Mouse (Mus musculus): Measurements from ENCODE around the gene Lhfpl2. TPM values are rescaled to one million over a fixed set of nuclear protein-coding genes. Genes with fewer than 3 reads are reported as not detected.

The Lhfpl2 gene
- polyA plus RNA-seq, 1 experiment from 2014 or later = 30.1 TPM

- 79% methylated on average over 7 of the region's 7 CpGs for WGBS
- no peak overlapping the region for H3K27ac ChIP-seq
Measured at GRCm38 (mm10) chr13:94134646-94135045, 77.0 kb downstream of the Lhfpl2 start.

GRCm38 (mm10) chr13:94135180-94135579, 77.6 kb downstream of the Lhfpl2 start:
- no peak for ATAC-seq (ENCODE audit: low FRiP score)
- WGBS = 79% methylated on average over 7 of the region's 7 CpGs
- no peak overlapping the region for H3K4me3 ChIP-seq
- no peaks in the 10 kb centered on the region for H3K9me3 ChIP-seq (replicated peaks)
- peaks cover 4% of the 10 kb centered on the region; the same call in 1 of the 2 replicates for H3K27me3 ChIP-seq
- no peak overlapping the region for H3K9ac ChIP-seq
- no peak overlapping the region for H3K27ac ChIP-seq
- H3K4me1 ChIP-seq = peaks cover 27% of the 10 kb centered on the region
- no peak overlapping the region for H3K4me2 ChIP-seq (replicated peaks)
- H3K36me3 ChIP-seq = no peaks in the 10 kb centered on the region

More at GRCm38 (mm10) chr13:94134646-94135045, 77.0 kb downstream of the Lhfpl2 start:
- Histone ChIP-seq H3K36me3 (no peaks in the 10 kb centered on the region), H3K4me3 (no peak overlapping the region), H3K27me3 (peaks cover 4% of the 10 kb centered on the region; the same call in 1 of the 2 replicates), H3K4me2 (replicated peaks) (no peak overlapping the region), H3K9ac (no peak overlapping the region), H3K9me3 (replicated peaks) (no peaks in the 10 kb centered on the region), H3K4me1 (peaks cover 23% of the 10 kb centered on the region)
- no peak for ATAC-seq (ENCODE audit: low FRiP score)

- no peak overlapping the region for H3K9ac ChIP-seq
- H3K4me2 ChIP-seq (replicated peaks) = no peak overlapping the region
- peaks cover 46% of the 10 kb centered on the region for H3K4me1 ChIP-seq
- no peaks in the 10 kb centered on the region for H3K36me3 ChIP-seq
- H3K4me3 ChIP-seq = no peak overlapping the region
- WGBS = 58% methylated on average over 14 of the region's 14 CpGs
- ATAC-seq (ENCODE audit: low FRiP score) = no peak
- H3K27ac ChIP-seq = peak overlapping the region; percentile 49; the same call in 1 of the 2 replicates
- no peaks in the 10 kb centered on the region for H3K9me3 ChIP-seq (replicated peaks)
- H3K27me3 ChIP-seq = no peaks in the 10 kb centered on the region
Measured at GRCm38 (mm10) chr13:94139713-94140445, 82.3 kb downstream of the Lhfpl2 start.

- H3K9me3 ChIP-seq (replicated peaks) = no peaks in the 10 kb centered on the region
- H3K27me3 ChIP-seq = no peaks in the 10 kb centered on the region
- H3K27ac ChIP-seq = no peak overlapping the region
- no peak for ATAC-seq (ENCODE audit: low FRiP score)
- no peak overlapping the region for H3K4me3 ChIP-seq
- 67% methylated on average over 4 of the region's 4 CpGs for WGBS
- H3K36me3 ChIP-seq = no peaks in the 10 kb centered on the region
- peaks cover 41% of the 10 kb centered on the region for H3K4me1 ChIP-seq
- no peak overlapping the region for H3K9ac ChIP-seq
- H3K4me2 ChIP-seq (replicated peaks) = no peak overlapping the region
Measured at GRCm38 (mm10) chr13:94140446-94140845, 82.8 kb downstream of the Lhfpl2 start.

GRCm38 (mm10) chr13:94143063-94143652, 85.6 kb downstream of the Lhfpl2 start:
- Histone ChIP-seq H3K9ac (0 out of 2 replicates have a peak overlapping the region, but pooled peaks have one; percentile 10), H3K4me1 (peaks cover 36% of the 10 kb centered on the region), H3K4me2 (replicated peaks) (no peak overlapping the region), H3K27ac (no peak overlapping the region), H3K9me3 (replicated peaks) (no peaks in the 10 kb centered on the region), H3K27me3 (no peaks in the 10 kb centered on the region), H3K36me3 (no peaks in the 10 kb centered on the region), H3K4me3 (no peak overlapping the region)
- WGBS = 17% methylated on average over 12 of the region's 12 CpGs
- ATAC-seq (ENCODE audit: low FRiP score) = peak; percentile 70

GRCm38 (mm10) chr13:94144451-94144850, 86.9 kb downstream of the Lhfpl2 start:
- H3K4me3 ChIP-seq = no peak overlapping the region
- H3K9me3 ChIP-seq (replicated peaks) = no peaks in the 10 kb centered on the region
- H3K4me1 ChIP-seq = peaks cover 36% of the 10 kb centered on the region

GRCm38 (mm10) chr13:94147257-94147656, 89.7 kb downstream of the Lhfpl2 start:
- Histone ChIP-seq H3K27me3 (no peaks in the 10 kb centered on the region), H3K27ac (no peak overlapping the region), H3K4me2 (replicated peaks) (no peak overlapping the region), H3K9me3 (replicated peaks) (no peaks in the 10 kb centered on the region), H3K4me1 (peaks cover 18% of the 10 kb centered on the region), H3K36me3 (no peaks in the 10 kb centered on the region), H3K4me3 (no peak overlapping the region), H3K9ac (no peak overlapping the region)
- ATAC-seq (ENCODE audit: low FRiP score) = no peak
- WGBS = 54% methylated on average over 4 of the region's 4 CpGs

More at GRCm38 (mm10) chr13:94144451-94144850, 86.9 kb downstream of the Lhfpl2 start:
- Histone ChIP-seq H3K36me3 (no peaks in the 10 kb centered on the region), H3K27me3 (no peaks in the 10 kb centered on the region), H3K4me2 (replicated peaks) (no peak overlapping the region), H3K27ac (no peak overlapping the region), H3K9ac (no peak overlapping the region)
- no peak for ATAC-seq (ENCODE audit: low FRiP score)
- WGBS = 66% methylated on average over 8 of the region's 8 CpGs

GRCm38 (mm10) chr13:94149006-94149405, 91.4 kb downstream of the Lhfpl2 start:
- H3K27ac ChIP-seq = no peak overlapping the region
- H3K36me3 ChIP-seq = no peaks in the 10 kb centered on the region
- no peak for ATAC-seq (ENCODE audit: low FRiP score)
- no peak overlapping the region for H3K4me3 ChIP-seq
- WGBS = 77% methylated on average over 5 of the region's 5 CpGs
- H3K27me3 ChIP-seq = no peaks in the 10 kb centered on the region
- H3K4me2 ChIP-seq (replicated peaks) = no peak overlapping the region
- H3K4me1 ChIP-seq = 0 out of 2 replicates have a peak, but pooled peaks cover 5% of the 10 kb centered on the region
- H3K9ac ChIP-seq = no peak overlapping the region
- no peaks in the 10 kb centered on the region for H3K9me3 ChIP-seq (replicated peaks)

- Histone ChIP-seq H3K27me3 (no peaks in the 10 kb centered on the region), H3K27ac (no peak overlapping the region), H3K4me1 (0 out of 2 replicates have a peak, but pooled peaks cover 3% of the 10 kb centered on the region), H3K4me3 (no peak overlapping the region), H3K9me3 (replicated peaks) (no peaks in the 10 kb centered on the region), H3K4me2 (replicated peaks) (no peak overlapping the region), H3K9ac (no peak overlapping the region), H3K36me3 (no peaks in the 10 kb centered on the region)
- ATAC-seq (ENCODE audit: low FRiP score) = no peak
- WGBS = 89% methylated on average over 8 of the region's 8 CpGs
Measured at GRCm38 (mm10) chr13:94149781-94150180, 92.2 kb downstream of the Lhfpl2 start.

- H3K27ac ChIP-seq = no peak overlapping the region
- H3K27me3 ChIP-seq = no peaks in the 10 kb centered on the region
- H3K9me3 ChIP-seq (replicated peaks) = no peaks in the 10 kb centered on the region
- ATAC-seq (ENCODE audit: low FRiP score) = no peak
- no peak overlapping the region for H3K9ac ChIP-seq
- no peak overlapping the region for H3K4me3 ChIP-seq
- 59% methylated on average over 4 of the region's 4 CpGs for WGBS
- H3K4me2 ChIP-seq (replicated peaks) = no peak overlapping the region
- H3K36me3 ChIP-seq = no peaks in the 10 kb centered on the region
- peaks cover 7% of the 10 kb centered on the region for H3K4me1 ChIP-seq
Measured at GRCm38 (mm10) chr13:94151308-94151707, 93.7 kb downstream of the Lhfpl2 start.

GRCm38 (mm10) chr13:94152836-94153235, 95.2 kb downstream of the Lhfpl2 start:
- H3K4me1 ChIP-seq = peaks cover 7% of the 10 kb centered on the region
- no peaks in the 10 kb centered on the region for H3K27me3 ChIP-seq
- H3K36me3 ChIP-seq = no peaks in the 10 kb centered on the region
- no peak overlapping the region for H3K9ac ChIP-seq
- no peak overlapping the region for H3K4me3 ChIP-seq
- H3K27ac ChIP-seq = no peak overlapping the region
- no peak for ATAC-seq (ENCODE audit: low FRiP score)
- WGBS = 93% methylated on average over 10 of the region's 10 CpGs
- no peak overlapping the region for H3K4me2 ChIP-seq (replicated peaks)
- H3K9me3 ChIP-seq (replicated peaks) = no peaks in the 10 kb centered on the region

- H3K9me3 ChIP-seq (replicated peaks) = no peaks in the 10 kb centered on the region
- no peak overlapping the region for H3K27ac ChIP-seq
Measured at GRCm38 (mm10) chr13:94153658-94154057, 96.1 kb downstream of the Lhfpl2 start.

More at GRCm38 (mm10) chr13:94153658-94154057, 96.1 kb downstream of the Lhfpl2 start:
- H3K9ac ChIP-seq = no peak overlapping the region
- H3K4me1 ChIP-seq = peaks cover 8% of the 10 kb centered on the region
- H3K4me3 ChIP-seq = no peak overlapping the region
- WGBS = 93% methylated on average over 6 of the region's 6 CpGs
- no peaks in the 10 kb centered on the region for H3K36me3 ChIP-seq
- ATAC-seq (ENCODE audit: low FRiP score) = no peak
- H3K27me3 ChIP-seq = no peaks in the 10 kb centered on the region
- H3K4me2 ChIP-seq (replicated peaks) = no peak overlapping the region

Measured in hindbrain, embryonic 12.5 days (tissue).